In the genomic region with DNA sequence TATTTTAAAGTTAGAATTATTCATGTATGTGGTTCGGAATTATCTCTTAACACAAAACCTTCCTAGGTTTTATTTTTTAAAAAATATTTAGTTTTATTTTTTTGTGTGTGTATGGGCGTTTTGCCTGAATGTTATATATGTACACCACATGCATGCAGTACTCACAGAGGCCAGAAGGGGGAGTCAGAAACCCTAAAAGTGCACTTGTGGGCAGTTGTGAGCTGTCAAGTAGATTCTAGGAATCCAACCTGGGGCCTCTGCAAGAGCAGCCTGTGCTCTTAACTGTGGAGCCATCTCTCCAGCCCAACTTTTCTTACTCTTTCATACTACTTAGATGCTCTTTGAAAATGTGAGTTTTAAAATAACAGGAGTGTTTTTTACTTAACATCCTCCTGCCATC, we compare ENCODE assay signal across 12 mouse cellular contexts. TPM values are rescaled to one million over a fixed set of nuclear protein-coding genes. Genes with fewer than 3 reads are reported as not detected.
DNase-seq lines count a peak whose midpoint lies in the region; TF ChIP-seq lines count a peak whose summit lies in the region.
"Had no signal": no experiment of that assay in that cellular context is flagged by ENCODE, and none has a peak within 500 bp of the region (broad histone marks: within the 10 kb centered on the region; RNA-seq: fewer than 3 reads in every experiment).

No protein-coding gene starts in this region.

- H3K4me3 ChIP-seq in layer of hippocampus, adult 2 months, result no peak overlapping the region
- H3K4me3 ChIP-seq: forebrain, embryonic 10.5 days; hindbrain, embryonic 10.5 days; myocyte; stomach, embryonic 15.5 days had no signal

- peak; percentile 69 for TF ChIP-seq CTCF in layer of hippocampus, adult 2 months (conservative IDR thresholded peaks at IDR 0.05)

- no peak overlapping the region for H3K27ac ChIP-seq in layer of hippocampus, adult 2 months
- H3K27ac ChIP-seq: forebrain, embryonic 10.5 days; hindbrain, embryonic 10.5 days; stomach, embryonic 15.5 days had no signal

- DNase-seq in layer of hippocampus, adult 2 months (ENCODE audit: low spot score in 2 of 2), result no peak
- no peak for DNase-seq in layer of hippocampus, postnatal 36 days
- DNase-seq in 3T3-L1 (ENCODE audit: low read depth, low spot score) (peak; percentile 51), 416B (ENCODE audit: low read depth) (peak; percentile 56), ZHBTc4 (ENCODE audit: low read depth, low spot score) (peak; percentile 74)
- no peak for DNase-seq in frontal cortex, postnatal 25 days (ENCODE audit: low spot score in 2 of 2)
- DNase-seq in lung, adult 18-20 months, result no peak
- DNase-seq: cerebellum, adult 11 months had no signal

RNA-seq across cellular contexts. Expression of gene Wipf1, which starts 57.4 kb away (rescaled TPM):
- total RNA-seq in layer of hippocampus, adult 2 months (2021), result 1 to 10 TPM; 8.1 to 10.0 TPM
- 1 to 10 TPM; 7.9 to 9.0 TPM for total RNA-seq in layer of hippocampus, postnatal 36 days (2021)

Comparison
In these comparisons a context has a peak if more than half of its experiments do, and no peak if none do; other contexts are left out.
1. DNase-seq: peak in 3T3-L1 (single experiment), 416B (single experiment) and ZHBTc4 (single experiment); none in layer of hippocampus, adult 2 months (0 of 2), layer of hippocampus, postnatal 36 days (0 of 2), frontal cortex, postnatal 25 days (0 of 2) and lung, adult 18-20 months (0 of 2).